Mouse (Mus musculus): ENCODE measurements around the gene Slc17a7. TPM values are rescaled to one million over a fixed set of nuclear protein-coding genes. Genes with fewer than 3 reads are reported as not detected.

The Slc17a7 gene
- polyA plus RNA-seq, 1 experiment from 2014 or later: 1.8 TPM

- no peak for ATAC-seq
- H3K36me3 ChIP-seq: peaks cover 36% of the 10 kb centered on the region
- H3K27ac ChIP-seq: no peak overlapping the region
- no peak overlapping the region for H3K9ac ChIP-seq (replicated peaks)
- no peak overlapping the region for H3K4me3 ChIP-seq (replicated peaks)
- H3K4me2 ChIP-seq (replicated peaks): no peak overlapping the region
- H3K4me1 ChIP-seq (replicated peaks): peaks cover 18% of the 10 kb centered on the region
- WGBS: 89% methylated on average over 3 of the region's 3 CpGs
- H3K9me3 ChIP-seq: no peaks in the 10 kb centered on the region
- peaks cover 35% of the 10 kb centered on the region for H3K27me3 ChIP-seq
Observed at GRCm38 (mm10) chr7:45160866-45161265, 2.9 kb upstream of the Slc17a7 start.

- H3K9ac ChIP-seq (replicated peaks): no peak overlapping the region; the same call in 1 of the 2 replicates
- H3K4me3 ChIP-seq (replicated peaks): peak overlapping the region; percentile 39
- H3K4me1 ChIP-seq (replicated peaks): peaks cover 16% of the 10 kb centered on the region
- H3K4me2 ChIP-seq (replicated peaks): peak overlapping the region; percentile 67
- no peak overlapping the region for H3K27ac ChIP-seq
- ATAC-seq: peak; percentile 92
- WGBS: 4% methylated on average over 35 of the region's 35 CpGs
- H3K9me3 ChIP-seq: no peaks in the 10 kb centered on the region
- peaks cover 31% of the 10 kb centered on the region for H3K36me3 ChIP-seq
- H3K27me3 ChIP-seq: peaks cover 45% of the 10 kb centered on the region
Observed at GRCm38 (mm10) chr7:45161612-45162473, 1.9 kb upstream of the Slc17a7 start.

GRCm38 (mm10) chr7:45162551-45162950 lies 1.2 kb upstream of the Slc17a7 start:
- Histone ChIP-seq H3K9me3 (no peaks in the 10 kb centered on the region), H3K4me1 (replicated peaks) (peaks cover 21% of the 10 kb centered on the region), H3K4me3 (replicated peaks) (peak overlapping the region; percentile 39), H3K4me2 (replicated peaks) (peak overlapping the region; percentile 67), H3K36me3 (peaks cover 27% of the 10 kb centered on the region), H3K27ac (no peak overlapping the region), H3K27me3 (peaks cover 52% of the 10 kb centered on the region), H3K9ac (replicated peaks) (no peak overlapping the region; the same call in 1 of the 2 replicates)
- ATAC-seq: no peak
- 25% methylated on average over 6 of the region's 6 CpGs for WGBS

- Histone ChIP-seq H3K4me1 (replicated peaks) (peaks cover 26% of the 10 kb centered on the region), H3K9me3 (no peaks in the 10 kb centered on the region), H3K4me3 (replicated peaks) (no peak overlapping the region), H3K4me2 (replicated peaks) (no peak overlapping the region), H3K27me3 (peaks cover 58% of the 10 kb centered on the region), H3K36me3 (peaks cover 22% of the 10 kb centered on the region), H3K27ac (no peak overlapping the region), H3K9ac (replicated peaks) (no peak overlapping the region)
- no peak for ATAC-seq
- 75% methylated on average over 9 of the region's 9 CpGs for WGBS
Observed at GRCm38 (mm10) chr7:45162996-45163615, 643 bp upstream of the Slc17a7 start.

GRCm38 (mm10) chr7:45164833-45165232 lies 1.1 kb downstream of the Slc17a7 start:
- H3K27me3 ChIP-seq: peaks cover 75% of the 10 kb centered on the region
- 68% methylated on average over 5 of the region's 5 CpGs for WGBS
- H3K9ac ChIP-seq (replicated peaks): no peak overlapping the region
- H3K4me3 ChIP-seq (replicated peaks): no peak overlapping the region
- H3K9me3 ChIP-seq: peaks cover 1% of the 10 kb centered on the region; the same call in 1 of the 2 replicates
- peaks cover 5% of the 10 kb centered on the region; the same call in 1 of the 2 replicates for H3K36me3 ChIP-seq
- H3K27ac ChIP-seq: no peak overlapping the region
- ATAC-seq: no peak
- H3K4me2 ChIP-seq (replicated peaks): no peak overlapping the region
- H3K4me1 ChIP-seq (replicated peaks): peaks cover 34% of the 10 kb centered on the region

- no peak overlapping the region for H3K4me3 ChIP-seq (replicated peaks)
- ATAC-seq: no peak
- peaks cover 6% of the 10 kb centered on the region; the same call in 1 of the 2 replicates for H3K9me3 ChIP-seq
- no peak overlapping the region for H3K9ac ChIP-seq (replicated peaks)
- H3K27me3 ChIP-seq: peaks cover 84% of the 10 kb centered on the region
- H3K27ac ChIP-seq: no peak overlapping the region
- H3K4me2 ChIP-seq (replicated peaks): no peak overlapping the region
- 44% methylated on average over 11 of the region's 11 CpGs for WGBS
- H3K4me1 ChIP-seq (replicated peaks): peaks cover 34% of the 10 kb centered on the region
- H3K36me3 ChIP-seq: no peaks in the 10 kb centered on the region
Observed at GRCm38 (mm10) chr7:45165701-45166100, 2.0 kb downstream of the Slc17a7 start.

- no peak for ATAC-seq
- Histone ChIP-seq H3K27ac (no peak overlapping the region), H3K27me3 (peaks cover 90% of the 10 kb centered on the region), H3K4me1 (replicated peaks) (peaks cover 34% of the 10 kb centered on the region), H3K36me3 (no peaks in the 10 kb centered on the region), H3K9ac (replicated peaks) (no peak overlapping the region), H3K9me3 (peaks cover 6% of the 10 kb centered on the region; the same call in 1 of the 2 replicates), H3K4me3 (replicated peaks) (no peak overlapping the region), H3K4me2 (replicated peaks) (no peak overlapping the region)
- 20% methylated on average over 10 of the region's 10 CpGs for WGBS
Observed at GRCm38 (mm10) chr7:45166950-45167401, 3.2 kb downstream of the Slc17a7 start.

GRCm38 (mm10) chr7:45167761-45168445 lies 4.2 kb downstream of the Slc17a7 start:
- WGBS: 2% methylated on average over 19 of the region's 19 CpGs
- Histone ChIP-seq H3K36me3 (no peaks in the 10 kb centered on the region), H3K4me3 (replicated peaks) (no peak overlapping the region), H3K27me3 (peaks cover 91% of the 10 kb centered on the region), H3K4me1 (replicated peaks) (peaks cover 27% of the 10 kb centered on the region), H3K9ac (replicated peaks) (no peak overlapping the region; the same call in 1 of the 2 replicates), H3K27ac (no peak overlapping the region), H3K4me2 (replicated peaks) (peak overlapping the region; percentile 25), H3K9me3 (peaks cover 6% of the 10 kb centered on the region; the same call in 1 of the 2 replicates)
- ATAC-seq: 0 out of 2 replicates have a peak, but pooled peaks have one; percentile 7

- H3K36me3 ChIP-seq: no peaks in the 10 kb centered on the region
- H3K9ac ChIP-seq (replicated peaks): no peak overlapping the region
- H3K4me1 ChIP-seq (replicated peaks): peaks cover 25% of the 10 kb centered on the region
- peaks cover 6% of the 10 kb centered on the region; the same call in 1 of the 2 replicates for H3K9me3 ChIP-seq
- peaks cover 83% of the 10 kb centered on the region for H3K27me3 ChIP-seq
- H3K27ac ChIP-seq: no peak overlapping the region
- H3K4me2 ChIP-seq (replicated peaks): peak overlapping the region; percentile 28
- H3K4me3 ChIP-seq (replicated peaks): peak overlapping the region; percentile 15
- no peak for ATAC-seq
- WGBS: 4% methylated on average over 24 of the region's 24 CpGs
Observed at GRCm38 (mm10) chr7:45168656-45169055, 4.9 kb downstream of the Slc17a7 start.

GRCm38 (mm10) chr7:45169495-45169894 lies 5.7 kb downstream of the Slc17a7 start:
- H3K27me3 ChIP-seq: peaks cover 83% of the 10 kb centered on the region
- no peak for ATAC-seq
- H3K9me3 ChIP-seq: peaks cover 6% of the 10 kb centered on the region; the same call in 1 of the 2 replicates
- no peak overlapping the region for H3K27ac ChIP-seq
- no peaks in the 10 kb centered on the region for H3K36me3 ChIP-seq
- H3K4me2 ChIP-seq (replicated peaks): no peak overlapping the region
- WGBS: 91% methylated on average over 3 of the region's 3 CpGs
- peaks cover 19% of the 10 kb centered on the region for H3K4me1 ChIP-seq (replicated peaks)
- no peak overlapping the region for H3K4me3 ChIP-seq (replicated peaks)
- H3K9ac ChIP-seq (replicated peaks): no peak overlapping the region

- 64% methylated on average over 7 of the region's 7 CpGs for WGBS
- no peak for ATAC-seq
Observed at GRCm38 (mm10) chr7:45172974-45173373, 9.2 kb downstream of the Slc17a7 start.

More at GRCm38 (mm10) chr7:45172974-45173373, 9.2 kb downstream of the Slc17a7 start:
- Histone ChIP-seq H3K4me3 (replicated peaks) (no peak overlapping the region), H3K4me2 (replicated peaks) (no peak overlapping the region), H3K4me1 (replicated peaks) (peaks cover 29% of the 10 kb centered on the region), H3K9ac (replicated peaks) (no peak overlapping the region), H3K27ac (no peak overlapping the region), H3K9me3 (peaks cover 6% of the 10 kb centered on the region; the same call in 1 of the 2 replicates), H3K27me3 (peaks cover 83% of the 10 kb centered on the region), H3K36me3 (no peaks in the 10 kb centered on the region)

Data from midbrain, embryonic 13.5 days (tissue).